In genomic region chr1:64738180-64738555, GRCm38 (mm10) we compare ENCODE assay signal across 8 mouse cellular contexts. TPM values are rescaled to one million over a fixed set of nuclear protein-coding genes. Genes with fewer than 3 reads are reported as not detected.
DNase-seq lines count a peak whose midpoint lies in the region; ATAC-seq and TF ChIP-seq lines count a peak whose summit lies in the region.

No protein-coding gene starts in this region.

- under 1% methylated on average over 11 of the region's 11 CpGs for WGBS in embryonic facial prominence, embryonic 13.5 days
- WGBS in intestine, embryonic 16.5 days, result under 1% methylated on average over 11 of the region's 11 CpGs

- H3K4me1 ChIP-seq in embryonic facial prominence, embryonic 13.5 days, result peaks cover 39% of the 10 kb centered on the region
- H3K4me1 ChIP-seq in intestine, embryonic 16.5 days (ENCODE audit: control insufficient read depth, insufficient read depth, low read length), result peaks cover 24% of the 10 kb centered on the region; the same call in 1 of the 2 replicates

- TF ChIP-seq CTCF in left cerebral cortex, adult 2 months (IDR thresholded peaks at IDR 0.05), result no peak

- no peak overlapping the region for H3K27ac ChIP-seq in left cerebral cortex, adult 2 months
- H3K27ac ChIP-seq in embryonic facial prominence, embryonic 13.5 days, result no peak overlapping the region
- H3K27ac ChIP-seq in intestine, embryonic 16.5 days (ENCODE audit: low read length), result peak overlapping the region; percentile 96

- H3K36me3 ChIP-seq in embryonic facial prominence, embryonic 13.5 days, result 0 out of 2 replicates have a peak, but pooled peaks cover 8% of the 10 kb centered on the region
- no peaks in the 10 kb centered on the region for H3K36me3 ChIP-seq in intestine, embryonic 16.5 days (ENCODE audit: control insufficient read depth, insufficient read depth, low read length)

- peak overlapping the region; percentile 76 for H3K9ac ChIP-seq in embryonic facial prominence, embryonic 13.5 days
- peak overlapping the region; percentile 72 for H3K9ac ChIP-seq in intestine, embryonic 16.5 days (ENCODE audit: low read depth, low read length)

- no peak for ATAC-seq in embryonic facial prominence, embryonic 13.5 days (ENCODE audit: insufficient number of reproducible peaks, insufficient read depth, low FRiP score, low TSS enrichment, low read depth)
- ATAC-seq in intestine, embryonic 16.5 days, result peak; percentile 68

- DNase-seq in left cerebral cortex, adult 2 months (ENCODE audit: extremely low spot score in 1 of 2, low spot score in 2 of 2), result no peak
- DNase-seq in left cerebral cortex, postnatal 10 days (ENCODE audit: extremely low spot score in 1 of 2, low spot score in 2 of 2), result no peak
- peak; percentile 25 for DNase-seq in lung, postnatal 14 days
- DNase-seq in Muller cell, postnatal 12 days (ENCODE audit: inconsistent ontology term), result no peak
- no peak for DNase-seq in cerebellum, postnatal 25 days
- no peak for DNase-seq in frontal cortex, postnatal 25 days (ENCODE audit: low spot score in 2 of 2)

- peaks cover 55% of the 10 kb centered on the region for H3K27me3 ChIP-seq in embryonic facial prominence, embryonic 13.5 days
- no peaks in the 10 kb centered on the region; the same call in 1 of the 2 replicates for H3K27me3 ChIP-seq in intestine, embryonic 16.5 days (replicated peaks; ENCODE audit: control insufficient read depth, insufficient read depth, low read length)

- intact Hi-C loops in left cerebral cortex, adult 2 months (cut with DNase I), result loop anchor here (5.0 kb wide), 1 partner anchor 179 kb away; no protein-coding TSS in a partner anchor
- intact Hi-C loops in left cerebral cortex, postnatal 10 days (cut with DNase I), result loop anchor here (5.0 kb wide), 2 partner anchors 179 to 249 kb away; no protein-coding TSS in a partner anchor

- peak overlapping the region; percentile 95 for H3K4me2 ChIP-seq in embryonic facial prominence, embryonic 13.5 days
- peak overlapping the region; percentile 89 for H3K4me2 ChIP-seq in intestine, embryonic 16.5 days (ENCODE audit: low read depth, low read length)

- H3K4me3 ChIP-seq in left cerebral cortex, adult 2 months, result peak overlapping the region; percentile 57
- peak overlapping the region; percentile 69 for H3K4me3 ChIP-seq in embryonic facial prominence, embryonic 13.5 days
- peak overlapping the region; percentile 90 for H3K4me3 ChIP-seq in intestine, embryonic 16.5 days (ENCODE audit: low read length)

- H3K9me3 ChIP-seq in embryonic facial prominence, embryonic 13.5 days, result no peaks in the 10 kb centered on the region
- H3K9me3 ChIP-seq in intestine, embryonic 16.5 days (ENCODE audit: control insufficient read depth, low read length), result no peaks in the 10 kb centered on the region

RNA-seq across cellular contexts. Expression of gene Fzd5, which starts 0.6 kb away (rescaled TPM):
- total RNA-seq in left cerebral cortex, adult 2 months (2021), result 1 to 10 TPM in 1 of 2 experiments, under 1 TPM in 1; 0.93 to 1.4 TPM
- total RNA-seq in left cerebral cortex, postnatal 10 days (2021), result 1 to 10 TPM; 1.1 to 1.2 TPM
- 1.1 and 2.0 TPM in 2 replicates for polyA plus RNA-seq in embryonic facial prominence, embryonic 13.5 days (2015; fragmentation: Nextera tagmentation; extraction: Ambion mirVana)
- 5.7 and 6.1 TPM in 2 replicates for polyA plus RNA-seq in intestine, embryonic 16.5 days (2015; fragmentation: Nextera tagmentation; extraction: Ambion mirVana)

RNA-seq across cellular contexts. Expression of gene Ccnyl1, which starts 47.9 kb away (rescaled TPM):
- total RNA-seq in left cerebral cortex, adult 2 months (2021), result 10 to 100 TPM; 19.7 to 20.2 TPM
- total RNA-seq in left cerebral cortex, postnatal 10 days (2021), result 10 to 100 TPM; 27.8 to 32.0 TPM
- polyA plus RNA-seq in embryonic facial prominence, embryonic 13.5 days (2015; fragmentation: Nextera tagmentation; extraction: Ambion mirVana), result 5.5 and 5.6 TPM in 2 replicates
- polyA plus RNA-seq in intestine, embryonic 16.5 days (2015; fragmentation: Nextera tagmentation; extraction: Ambion mirVana), result 3.8 TPM in 2 replicates
